Mouse (Mus musculus): ENCODE measurements around the gene Bpi.

- TF ChIP-seq CTCF (IDR thresholded peaks at IDR 0.05; ENCODE audit: low read depth) (no peak), EP300 (optimal IDR thresholded peaks at IDR 0.05) (no peak)
These were observed 4.1 kb upstream of the Bpi start for GRCm38 (mm10) chr2:158253806-158254205.
